Mouse (Mus musculus): ENCODE measurements around the gene A330070K13Rik. TPM values are rescaled to one million over a fixed set of nuclear protein-coding genes. Genes with fewer than 3 reads are reported as not detected.

A330070K13Rik gene
- polyA plus RNA-seq (2015; fragmentation: Nextera tagmentation; extraction: Ambion mirVana) = not detected in 2 replicates

DNA sequence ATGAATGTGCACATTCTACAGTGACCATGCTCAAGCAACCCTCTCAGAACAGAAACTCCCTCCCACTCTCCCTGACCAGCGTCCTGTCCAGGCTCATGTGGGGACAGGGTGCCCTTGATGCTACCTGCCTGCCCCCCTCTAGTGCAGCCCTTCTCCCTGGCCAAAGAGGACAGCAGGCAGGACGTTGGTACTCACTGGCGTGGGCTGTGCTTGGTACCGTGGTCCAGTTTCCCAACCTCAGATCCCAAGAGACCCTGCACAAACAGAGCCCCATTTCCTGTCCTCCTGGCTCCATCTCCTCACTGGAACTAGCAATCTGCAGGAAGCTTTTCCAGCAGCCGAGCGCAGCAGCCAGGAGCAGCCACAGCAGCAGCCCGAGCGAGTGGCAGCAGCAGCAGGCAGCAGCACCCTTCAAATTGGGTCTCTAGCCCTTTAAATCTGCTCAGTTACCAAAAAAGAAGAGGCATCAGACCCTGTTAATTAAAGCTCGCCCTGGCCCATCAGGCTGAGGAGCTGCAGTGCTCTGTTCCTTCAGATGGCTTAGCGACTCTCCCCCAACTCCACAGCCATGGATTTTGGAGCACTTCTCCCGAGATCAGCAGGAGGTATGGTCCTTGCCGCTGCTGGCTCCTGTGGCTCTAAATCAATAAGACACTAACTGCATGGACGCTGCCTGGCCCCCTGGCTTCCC, at the start of gene A330070K13Rik:
TSS of gene A330070K13Rik (minus strand) at position 410 of the 691 bp plus-strand sequence.

DNA sequence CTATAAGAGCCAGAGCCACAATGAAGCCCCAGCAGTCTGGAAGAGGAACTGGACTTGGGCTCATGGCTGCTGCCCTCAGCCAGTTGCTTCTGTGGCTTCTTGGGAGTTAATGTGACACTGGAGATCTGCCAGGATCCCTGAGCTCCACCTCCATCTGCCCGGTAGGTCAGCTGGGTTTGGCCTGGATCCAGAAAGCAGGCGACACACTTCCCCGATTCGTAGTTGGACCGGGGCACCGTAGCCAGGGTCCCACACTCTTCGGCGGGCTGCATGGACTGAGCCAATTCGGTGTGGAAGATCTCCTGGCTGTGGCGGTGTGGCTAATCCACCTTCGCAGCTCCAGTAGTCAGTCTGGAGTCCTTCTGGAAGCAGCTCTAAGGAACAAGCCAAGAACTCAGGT, 15.2 kb downstream of the A330070K13Rik start, which contains the start of gene Caln1:
TSS of gene Caln1 (plus strand) at position 219 of the 400 bp plus-strand sequence.

Other genes starting within 250 kb of the A330070K13Rik start
- gene Kctd7, start 239.8 kb downstream of the A330070K13Rik start, polyA plus RNA-seq (2015; fragmentation: Nextera tagmentation; extraction: Ambion mirVana) = 4.8 and 5.1 TPM in 2 replicates
- 15.2 and 30.8 TPM in 2 replicates for gene Rabgef1, start 212.8 kb downstream of the A330070K13Rik start, polyA plus RNA-seq (2015; fragmentation: Nextera tagmentation; extraction: Ambion mirVana)
- gene Tmem248, start 167.6 kb downstream of the A330070K13Rik start, polyA plus RNA-seq (2015; fragmentation: Nextera tagmentation; extraction: Ambion mirVana) = 35.6 and 41.4 TPM in 2 replicates
- gene Sbds, start 129.1 kb downstream of the A330070K13Rik start, polyA plus RNA-seq (2015; fragmentation: Nextera tagmentation; extraction: Ambion mirVana) = 76.2 and 103 TPM in 2 replicates
- 17.2 and 28.8 TPM in 2 replicates for gene Tyw1, start 129.0 kb downstream of the A330070K13Rik start, polyA plus RNA-seq (2015; fragmentation: Nextera tagmentation; extraction: Ambion mirVana)
- 35.8 and 65.7 TPM in 2 replicates for gene Caln1, start 15.2 kb downstream of the A330070K13Rik start, polyA plus RNA-seq (2015; fragmentation: Nextera tagmentation; extraction: Ambion mirVana)